Comparison of ENCODE assay signal across 12 mouse cellular contexts in genomic region chr7:116153781-116154368, GRCm38 (mm10).
"Had no signal": no experiment of that assay in that cellular context is flagged by ENCODE, and none has a peak within 500 bp of the region (broad histone marks: within the 10 kb centered on the region; RNA-seq: fewer than 3 reads in every experiment).

No protein-coding gene starts in this region.

- ATAC-seq: liver, postnatal 0 days; lung, postnatal 0 days; midbrain, embryonic 13.5 days; midbrain, embryonic 16.5 days had no signal

- DNase-seq: kidney, postnatal 25 days; layer of hippocampus, adult 9-11 months; liver; liver, postnatal 0 days; lung, embryonic 14.5 days; retina, postnatal 1 day; right cerebral cortex, postnatal 25 days; spleen, adult 18-20 months; thymus, postnatal 4 days had no signal
